Mouse (Mus musculus) lung, postnatal 0 days (tissue): ENCODE measurements around the gene Prlhr.

Source experiments
- CTCF ChIP-seq: IDR thresholded peaks from 2 replicates; pipeline ENCODE4 v1.5.1; 2016; ENCODE audit warnings: antibody characterized with exemption, mild to moderate bottlenecking
- EP300 ChIP-seq: IDR thresholded peaks from 2 replicates; pipeline ENCODE4 v1.6.1; 2016; ENCODE audit warnings: antibody characterized with exemption, mild to moderate bottlenecking, control low read depth

GRCm38 (mm10) chr19:60515064-60515463, 47.0 kb upstream of the Prlhr start:
- TF ChIP-seq CTCF (no peak), EP300 (no peak)
